In the genomic region with DNA sequence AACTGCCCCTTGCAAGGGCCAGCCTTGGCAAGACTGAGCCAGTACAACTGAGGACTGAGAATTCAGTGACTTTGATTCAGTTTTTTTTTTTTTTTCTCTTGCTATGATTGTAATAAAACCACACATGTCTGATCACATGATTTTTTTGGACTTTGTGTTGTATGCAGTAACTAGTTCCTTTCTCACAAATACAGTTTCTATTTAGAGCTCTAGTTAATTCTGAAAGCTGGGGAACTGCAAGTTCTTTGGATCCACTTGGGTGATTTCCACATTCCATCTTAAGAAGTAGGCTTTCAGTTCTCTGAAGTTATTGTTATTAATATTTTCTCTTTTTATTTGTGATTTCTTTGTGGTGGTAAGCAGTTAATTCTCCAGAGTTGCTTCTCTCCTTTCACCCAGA, we compare ENCODE assay signal across 31 mouse cellular contexts.
"Had no signal": no experiment of that assay in that cellular context is flagged by ENCODE, and none has a peak within 500 bp of the region (broad histone marks: within the 10 kb centered on the region; RNA-seq: fewer than 3 reads in every experiment).

No protein-coding gene starts in this region.

- H3K9ac ChIP-seq: limb, embryonic 12.5 days; limb, embryonic 13.5 days; limb, embryonic 15.5 days; liver, embryonic 12.5 days; liver, embryonic 13.5 days; liver, embryonic 14.5 days; liver, embryonic 15.5 days; liver, postnatal 0 days; lung, embryonic 14.5 days; lung, embryonic 15.5 days; midbrain, embryonic 12.5 days; midbrain, embryonic 13.5 days; midbrain, embryonic 15.5 days; neural tube, embryonic 12.5 days had no signal

- H3K27me3 ChIP-seq: limb, embryonic 12.5 days; limb, embryonic 13.5 days; limb, embryonic 15.5 days; liver, embryonic 12.5 days; liver, embryonic 13.5 days; liver, embryonic 15.5 days; lung, embryonic 15.5 days; megakaryocyte, embryonic 14.5 days; midbrain, embryonic 12.5 days; midbrain, embryonic 13.5 days; midbrain, embryonic 15.5 days; neural tube, embryonic 12.5 days had no signal

- H3K4me3 ChIP-seq: limb, embryonic 10.5 days; limb, embryonic 12.5 days; limb, embryonic 13.5 days; limb, embryonic 15.5 days; liver, embryonic 12.5 days; liver, embryonic 13.5 days; liver, embryonic 15.5 days; lung, embryonic 15.5 days; megakaryocyte, embryonic 14.5 days; midbrain, embryonic 10.5 days; midbrain, embryonic 12.5 days; midbrain, embryonic 13.5 days; midbrain, embryonic 15.5 days; myocyte; neural tube, embryonic 12.5 days had no signal

- H3K4me1 ChIP-seq: limb, embryonic 10.5 days; limb, embryonic 12.5 days; limb, embryonic 13.5 days; limb, embryonic 15.5 days; liver, embryonic 12.5 days; liver, embryonic 13.5 days; liver, embryonic 15.5 days; lung, embryonic 15.5 days; megakaryocyte, embryonic 14.5 days; midbrain, embryonic 10.5 days; midbrain, embryonic 12.5 days; midbrain, embryonic 13.5 days; midbrain, embryonic 15.5 days; neural tube, embryonic 12.5 days had no signal

- H3K27ac ChIP-seq: limb, embryonic 10.5 days; limb, embryonic 12.5 days; limb, embryonic 13.5 days; limb, embryonic 15.5 days; liver, embryonic 12.5 days; liver, embryonic 13.5 days; liver, embryonic 14.5 days; liver, embryonic 15.5 days; lung, embryonic 15.5 days; macrophage; midbrain, embryonic 10.5 days; midbrain, embryonic 12.5 days; midbrain, embryonic 13.5 days; midbrain, embryonic 15.5 days; neural tube, embryonic 12.5 days had no signal

- ATAC-seq: liver, embryonic 12.5 days; liver, postnatal 0 days; lung, postnatal 0 days; midbrain, embryonic 13.5 days; midbrain, embryonic 15.5 days; midbrain, embryonic 16.5 days had no signal

- H3K36me3 ChIP-seq: limb, embryonic 10.5 days; limb, embryonic 12.5 days; limb, embryonic 13.5 days; limb, embryonic 15.5 days; liver, embryonic 12.5 days; liver, embryonic 13.5 days; liver, embryonic 15.5 days; lung, embryonic 15.5 days; midbrain, embryonic 10.5 days; midbrain, embryonic 12.5 days; midbrain, embryonic 13.5 days; midbrain, embryonic 15.5 days; neural tube, embryonic 12.5 days had no signal

- H3K4me2 ChIP-seq: limb, embryonic 12.5 days; limb, embryonic 13.5 days; limb, embryonic 15.5 days; liver, embryonic 11.5 days; liver, embryonic 12.5 days; liver, embryonic 13.5 days; liver, embryonic 15.5 days; lung, embryonic 14.5 days; lung, embryonic 15.5 days; midbrain, embryonic 11.5 days; midbrain, embryonic 12.5 days; midbrain, embryonic 13.5 days; midbrain, embryonic 15.5 days; neural tube, embryonic 12.5 days had no signal

- DNase-seq: left cerebral cortex, postnatal 4 days; liver, embryonic 13.5 days; liver, postnatal 0 days; lung, adult 18-20 months; lung, adult 2 months; lung, embryonic 14.5 days; lung, postnatal 10 days; lung, postnatal 14 days; lung, postnatal 36 days; lung, postnatal 4 days; midbrain, embryonic 14.5 days had no signal

- H3K9me3 ChIP-seq: limb, embryonic 10.5 days; limb, embryonic 12.5 days; limb, embryonic 13.5 days; limb, embryonic 15.5 days; liver, embryonic 12.5 days; liver, embryonic 13.5 days; liver, embryonic 15.5 days; lung, embryonic 15.5 days; megakaryocyte, embryonic 14.5 days; midbrain, embryonic 10.5 days; midbrain, embryonic 12.5 days; midbrain, embryonic 13.5 days; midbrain, embryonic 15.5 days; neural tube, embryonic 12.5 days had no signal
